Mouse (Mus musculus): ENCODE data around the gene Ak1. TPM values are rescaled to one million over a fixed set of nuclear protein-coding genes. Genes with fewer than 3 reads are reported as not detected.
A peak's percentile ranks its signal among the peaks of the same experiment; 100 is the strongest.

Ak1 gene
- polyA plus RNA-seq, 1 experiment = 11.0 TPM

GRCm38 (mm10) chr2:32646379-32647056 lies 25.0 kb downstream of the Ak1 start, which contains the start of gene Eng:
Eng (plus strand) TSS chr2:32646595.
- peak within 1 kb of the TSS; percentile 94 for H3K4me3 ChIP-seq (replicated peaks)

DNA sequence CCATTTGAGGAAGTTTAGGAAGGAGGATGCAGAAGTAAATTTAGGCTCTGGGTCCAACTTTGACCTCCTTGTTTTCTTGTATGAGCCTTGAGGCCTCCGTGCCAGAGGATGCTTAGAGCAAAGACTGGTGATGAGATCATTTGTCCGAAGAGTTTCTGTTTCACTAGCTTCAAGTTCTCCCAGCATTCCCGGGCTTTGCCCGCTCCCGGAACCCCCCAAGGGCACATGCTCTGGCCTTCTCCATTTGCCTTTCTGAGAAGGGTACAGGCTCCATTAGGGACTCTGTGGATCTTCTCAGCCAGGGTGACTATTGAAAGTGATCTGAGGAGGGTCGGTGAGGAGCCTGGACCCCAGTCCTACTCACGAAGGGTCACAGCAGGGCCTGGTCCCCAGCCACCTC lies 25.8 kb downstream of the Ak1 start:
- Histone ChIP-seq H3K36me3 (replicated peaks; ENCODE audit: low read length) (peaks cover 41% of the 10 kb centered on the region), H3K4me1 (peaks cover 93% of the 10 kb centered on the region), H3K27me3 (replicated peaks) (no peaks in the 10 kb centered on the region), H3K4me3 (replicated peaks) (peak overlapping the region; percentile 94), H3K9me3 (no peaks in the 10 kb centered on the region)
- TF ChIP-seq GATA1 (IDR thresholded peaks at IDR 0.05; ENCODE audit: borderline replicate concordance, low read length) = no peak
- TF ChIP-seq FLI1 (IDR thresholded peaks at IDR 0.05; ENCODE audit: low read length) = no peak

More at GRCm38 (mm10) chr2:32646379-32647056, 25.0 kb downstream of the Ak1 start, which contains the start of gene Eng:
- no peak for TF ChIP-seq GATA1 (IDR thresholded peaks at IDR 0.05; ENCODE audit: borderline replicate concordance, low read length)
- TF ChIP-seq FLI1 (IDR thresholded peaks at IDR 0.05; ENCODE audit: low read length) = no peak
- Histone ChIP-seq H3K27me3 (replicated peaks) (no peaks in the 10 kb centered on the region), H3K4me1 (peaks cover 96% of the 10 kb centered on the region), H3K9me3 (no peaks in the 10 kb centered on the region), H3K36me3 (replicated peaks; ENCODE audit: low read length) (peaks cover 32% of the 10 kb centered on the region)

GRCm38 (mm10) chr2:32653764-32654163 lies 32.2 kb downstream of the Ak1 start:
- TF ChIP-seq FLI1 (IDR thresholded peaks at IDR 0.05; ENCODE audit: low read length) = no peak
- TF ChIP-seq GATA1 (IDR thresholded peaks at IDR 0.05; ENCODE audit: borderline replicate concordance, low read length) = no peak
- Histone ChIP-seq H3K4me3 (replicated peaks) (no peak overlapping the region), H3K9me3 (no peaks in the 10 kb centered on the region), H3K27me3 (replicated peaks) (no peaks in the 10 kb centered on the region), H3K36me3 (replicated peaks; ENCODE audit: low read length) (peaks cover 91% of the 10 kb centered on the region), H3K4me1 (peaks cover 75% of the 10 kb centered on the region)

DNA sequence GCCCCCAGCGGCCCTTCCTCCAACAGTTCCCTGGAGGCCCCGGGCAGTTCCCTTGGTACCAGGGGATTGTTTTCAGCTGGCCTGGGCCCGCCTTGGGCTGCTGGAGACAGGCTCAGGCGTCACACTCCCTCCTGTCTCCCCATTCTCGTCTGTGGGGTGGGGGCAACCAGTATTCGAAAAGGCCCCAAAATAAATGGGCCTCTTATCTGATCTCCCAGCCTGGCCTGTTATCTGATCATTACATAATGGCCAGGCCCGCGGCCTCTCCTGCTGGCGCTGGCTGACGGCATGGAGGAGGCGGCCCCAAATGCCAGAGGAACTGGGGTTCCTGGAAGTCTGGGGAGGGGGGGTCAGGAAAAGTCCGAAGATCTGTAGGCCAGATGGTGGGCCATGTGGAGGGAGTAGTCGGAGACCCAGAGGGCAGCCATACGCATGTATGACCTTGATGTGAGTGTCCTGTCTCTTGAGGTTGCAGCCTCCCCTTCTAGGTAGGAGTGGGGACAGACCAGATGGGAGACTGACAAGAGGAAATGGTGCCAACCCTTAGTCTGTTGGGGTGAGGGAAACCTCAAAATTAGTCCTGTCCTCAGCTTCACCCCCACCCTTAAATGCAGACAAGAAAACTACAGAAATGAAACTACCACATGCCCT lies 33.3 kb downstream of the Ak1 start:
- Histone ChIP-seq H3K4me1 (peaks cover 78% of the 10 kb centered on the region), H3K4me3 (replicated peaks) (peak overlapping the region; percentile 84)
- no peak for TF ChIP-seq GATA1 (IDR thresholded peaks at IDR 0.05; ENCODE audit: borderline replicate concordance, low read length)
- no peak for TF ChIP-seq FLI1 (IDR thresholded peaks at IDR 0.05; ENCODE audit: low read length)

GRCm38 (mm10) chr2:32655394-32655744 lies 33.8 kb downstream of the Ak1 start:
- TF ChIP-seq FLI1 (IDR thresholded peaks at IDR 0.05; ENCODE audit: low read length) = no peak
- no peak for TF ChIP-seq GATA1 (IDR thresholded peaks at IDR 0.05; ENCODE audit: borderline replicate concordance, low read length)
- Histone ChIP-seq H3K4me1 (peaks cover 79% of the 10 kb centered on the region), H3K4me3 (replicated peaks) (peak overlapping the region; percentile 84), H3K36me3 (replicated peaks; ENCODE audit: low read length) (peaks cover 93% of the 10 kb centered on the region), H3K9me3 (no peaks in the 10 kb centered on the region), H3K27me3 (replicated peaks) (no peaks in the 10 kb centered on the region)

More for the DNA sequence above, 33.3 kb downstream of the Ak1 start:
- Histone ChIP-seq H3K9me3 (no peaks in the 10 kb centered on the region), H3K27me3 (replicated peaks) (no peaks in the 10 kb centered on the region), H3K36me3 (replicated peaks; ENCODE audit: low read length) (peaks cover 93% of the 10 kb centered on the region)

GRCm38 (mm10) chr2:32655826-32656225 lies 34.3 kb downstream of the Ak1 start:
- Histone ChIP-seq H3K36me3 (replicated peaks; ENCODE audit: low read length) (peaks cover 93% of the 10 kb centered on the region), H3K27me3 (replicated peaks) (no peaks in the 10 kb centered on the region), H3K4me3 (replicated peaks) (no peak overlapping the region), H3K4me1 (peaks cover 79% of the 10 kb centered on the region), H3K9me3 (no peaks in the 10 kb centered on the region)
- TF ChIP-seq GATA1 (IDR thresholded peaks at IDR 0.05; ENCODE audit: borderline replicate concordance, low read length) (no peak), FLI1 (IDR thresholded peaks at IDR 0.05; ENCODE audit: low read length) (no peak)

DNA sequence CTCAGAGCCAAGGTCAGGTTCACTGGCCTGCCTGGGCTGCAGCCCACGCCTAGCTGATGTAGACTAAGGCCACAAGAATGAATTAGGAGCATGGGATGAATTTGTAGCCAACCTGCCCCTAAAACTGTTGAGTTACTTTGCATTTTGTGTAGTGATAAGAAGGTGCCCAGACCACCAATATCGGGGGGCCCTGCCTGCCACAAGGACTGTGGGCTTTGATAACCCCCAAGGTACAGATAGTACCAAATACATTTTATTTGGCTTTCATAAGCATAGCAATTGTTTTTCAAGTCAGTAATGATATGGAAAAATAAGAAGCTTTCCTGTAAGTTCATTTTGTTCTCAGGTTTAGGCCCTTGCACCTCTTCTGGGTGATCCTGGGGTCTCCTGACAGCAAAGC lies 37.3 kb downstream of the Ak1 start:
- Histone ChIP-seq H3K27me3 (replicated peaks) (no peaks in the 10 kb centered on the region), H3K36me3 (replicated peaks; ENCODE audit: low read length) (peaks cover 90% of the 10 kb centered on the region), H3K4me3 (replicated peaks) (no peak overlapping the region), H3K9me3 (no peaks in the 10 kb centered on the region), H3K4me1 (peaks cover 68% of the 10 kb centered on the region)
- TF ChIP-seq FLI1 (IDR thresholded peaks at IDR 0.05; ENCODE audit: low read length) (no peak), GATA1 (IDR thresholded peaks at IDR 0.05; ENCODE audit: borderline replicate concordance, low read length) (no peak)

DNA sequence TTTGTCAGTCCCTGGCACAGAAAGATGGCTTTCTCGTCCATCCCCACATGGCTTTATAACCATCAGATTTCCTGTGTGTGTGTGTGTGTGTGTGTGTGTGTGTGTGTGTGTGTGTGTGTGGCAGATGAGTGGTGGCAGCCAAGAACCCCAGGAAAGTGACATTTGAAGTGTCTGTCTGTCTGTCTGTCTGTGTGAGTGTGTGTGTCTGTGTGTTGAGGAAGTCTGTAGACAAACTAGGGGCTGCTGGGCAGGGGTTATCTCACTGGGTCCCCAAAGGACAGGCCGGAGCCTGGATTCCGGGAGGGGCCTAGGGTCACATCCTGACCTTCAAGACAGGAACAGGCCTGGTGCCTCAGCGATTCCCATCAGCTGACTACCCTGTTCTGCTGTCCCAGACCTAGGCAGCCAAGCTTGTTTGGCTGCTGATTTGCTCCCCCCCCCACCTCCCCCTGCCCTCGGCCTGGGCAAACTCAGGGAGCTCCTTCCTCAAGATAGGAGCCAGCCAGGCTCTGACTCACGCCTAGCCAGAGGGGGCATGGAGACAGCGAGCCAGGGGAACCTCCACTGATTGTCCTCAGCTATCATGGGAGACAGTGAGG lies 40.0 kb downstream of the Ak1 start:
- Histone ChIP-seq H3K9me3 (no peaks in the 10 kb centered on the region), H3K36me3 (replicated peaks; ENCODE audit: low read length) (peaks cover 92% of the 10 kb centered on the region), H3K4me1 (peaks cover 58% of the 10 kb centered on the region), H3K4me3 (replicated peaks) (peak overlapping the region; percentile 73), H3K27me3 (replicated peaks) (no peaks in the 10 kb centered on the region)
- TF ChIP-seq FLI1 (IDR thresholded peaks at IDR 0.05; ENCODE audit: low read length) (no peak), GATA1 (IDR thresholded peaks at IDR 0.05; ENCODE audit: borderline replicate concordance, low read length) (no peak)

DNA sequence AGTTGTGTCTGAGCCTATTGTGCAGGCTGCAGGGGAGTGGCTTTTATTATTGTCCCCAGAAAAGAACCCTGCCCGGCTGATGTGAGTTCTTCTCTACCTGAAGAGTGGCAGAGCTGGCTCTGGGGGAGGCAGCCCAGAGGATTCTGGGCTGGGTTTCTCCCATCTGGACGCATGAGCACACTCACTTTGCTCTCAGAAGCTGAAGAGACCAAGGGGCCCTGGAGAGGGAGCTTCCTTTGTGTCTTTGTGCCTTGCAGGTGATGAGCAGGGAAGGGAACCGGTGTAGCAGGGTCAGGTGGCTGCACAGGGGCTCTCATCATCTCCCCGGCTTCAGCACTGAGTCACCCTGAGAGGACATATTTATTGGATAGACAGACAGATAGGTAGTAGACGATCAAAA lies 40.7 kb downstream of the Ak1 start:
- no peaks in the 10 kb centered on the region for H3K9me3 ChIP-seq
- TF ChIP-seq GATA1 (IDR thresholded peaks at IDR 0.05; ENCODE audit: borderline replicate concordance, low read length) = no peak
- no peak for TF ChIP-seq FLI1 (IDR thresholded peaks at IDR 0.05; ENCODE audit: low read length)
- H3K4me3 ChIP-seq (replicated peaks) = no peak overlapping the region
- H3K36me3 ChIP-seq (replicated peaks; ENCODE audit: low read length) = peaks cover 91% of the 10 kb centered on the region
- H3K4me1 ChIP-seq = peaks cover 58% of the 10 kb centered on the region
- no peaks in the 10 kb centered on the region for H3K27me3 ChIP-seq (replicated peaks)

DNA sequence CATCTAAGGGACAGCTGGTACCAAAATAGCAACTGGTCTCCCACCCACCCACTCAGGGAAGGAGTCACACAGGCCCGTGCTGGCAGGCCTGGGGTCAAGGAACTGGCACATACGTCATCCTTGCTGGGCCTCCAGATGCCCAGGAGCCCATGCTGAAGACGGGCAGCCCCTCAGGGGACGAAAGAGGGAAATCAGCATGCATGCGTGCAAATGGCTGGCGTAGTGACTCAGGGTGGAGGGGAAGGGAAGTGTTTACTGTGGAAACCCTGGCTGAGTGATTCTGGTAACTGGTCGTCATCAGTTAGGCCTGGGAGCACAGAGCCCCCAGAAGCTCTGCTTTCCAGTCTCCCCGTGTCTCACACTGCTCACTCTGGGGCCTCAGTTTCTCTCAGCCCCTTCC lies 43.8 kb downstream of the Ak1 start:
- Histone ChIP-seq H3K9me3 (no peaks in the 10 kb centered on the region), H3K4me3 (replicated peaks) (peak overlapping the region; percentile 42), H3K27me3 (replicated peaks) (no peaks in the 10 kb centered on the region), H3K36me3 (replicated peaks; ENCODE audit: low read length) (peaks cover 88% of the 10 kb centered on the region), H3K4me1 (peaks cover 48% of the 10 kb centered on the region)
- TF ChIP-seq FLI1 (IDR thresholded peaks at IDR 0.05; ENCODE audit: low read length) = no peak
- TF ChIP-seq GATA1 (IDR thresholded peaks at IDR 0.05; ENCODE audit: borderline replicate concordance, low read length) = no peak
